Mouse (Mus musculus) gastrocnemius, adult 2 months (tissue): ENCODE measurements around the gene Galnt16. TPM values are rescaled to one million over a fixed set of nuclear protein-coding genes. Genes with fewer than 3 reads are reported as not detected.

Experiments used
- DNase-seq: peaks from one replicate; pipeline ENCODE4 v3.0.0; 2022
- H3K27ac ChIP-seq: fragments of 200-600 bp; 2 replicates; pipeline ENCODE4 v1.8.1; 2022; ENCODE audit warnings: mild to moderate bottlenecking
- H3K4me3 ChIP-seq: fragments of 200-600 bp; 2 replicates; pipeline ENCODE4 v1.8.1; 2022; ENCODE audit warnings: mild to moderate bottlenecking, moderate library complexity
- CTCF ChIP-seq: fragments of 200-600 bp; IDR thresholded peaks from 2 replicates; pipeline ENCODE4 v1.8.1; 2022; ENCODE audit warnings: antibody characterized with exemption, mild to moderate bottlenecking, moderate library complexity
- intact Hi-C: fragments of 180-260 bp; cut with DNase I; formaldehyde crosslinking; loops from one replicate; pipeline ENCODE4 v1.15.1; 2025
- total RNA-seq, 2 experiments: library from RNA; stranded (reverse); gene quantifications; 2 replicates each; pipeline ENCODE4 v1.2.3; 2021

Galnt16 gene
- total RNA-seq, 2 experiments from 2014 or later = 2.4 to 3.8 TPM

DNA sequence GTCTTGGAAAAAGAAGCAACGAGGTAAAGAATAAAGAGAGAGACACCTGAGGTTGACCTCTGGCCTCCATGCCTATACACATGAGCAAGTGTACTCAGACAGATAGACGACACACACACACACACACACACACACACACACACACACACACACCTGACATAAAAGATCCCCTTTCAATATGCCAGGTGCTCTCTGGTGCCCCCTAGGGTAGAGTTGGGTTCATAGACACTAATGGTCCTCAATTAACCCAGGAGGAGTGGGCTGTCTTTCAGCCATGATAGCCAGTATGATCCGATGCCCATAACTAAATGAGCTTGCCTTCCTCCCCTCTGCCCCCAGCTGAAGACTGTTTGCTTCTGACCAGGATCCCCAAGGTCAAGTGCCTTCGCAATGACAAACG is 59.0 kb downstream of the Galnt16 start:
- H3K27ac ChIP-seq = no peak overlapping the region
- no peak overlapping the region for H3K4me3 ChIP-seq
- DNase-seq = peak; percentile 48
- intact Hi-C loops = loop anchor here (5.0 kb wide), 1 partner anchor 55 kb away; no protein-coding TSS in a partner anchor
- peak; percentile 48 for TF ChIP-seq CTCF

DNA sequence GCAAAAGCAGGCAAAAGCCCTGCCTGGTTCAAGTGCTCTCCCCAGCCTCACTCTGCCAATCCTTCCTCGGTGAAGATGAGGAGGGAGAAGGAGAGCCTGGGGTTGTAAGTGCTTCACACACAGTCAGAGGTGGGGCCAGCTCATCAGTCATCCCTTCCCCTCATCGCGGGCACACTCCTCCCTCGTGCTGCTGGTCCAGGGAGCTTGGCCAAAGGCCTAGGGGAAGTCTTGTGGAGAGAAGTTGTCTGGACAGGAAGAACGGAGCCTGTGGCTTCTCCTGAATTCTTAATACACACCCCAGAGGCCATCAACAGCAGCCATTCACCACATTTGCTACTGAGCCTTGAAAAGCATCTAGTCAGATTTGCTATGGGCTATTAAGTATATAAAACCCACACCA is 63.3 kb downstream of the Galnt16 start:
- Histone ChIP-seq H3K27ac (no peak overlapping the region), H3K4me3 (no peak overlapping the region)
- DNase-seq = no peak
- TF ChIP-seq CTCF = no peak
- intact Hi-C loops = no loop called here

DNA sequence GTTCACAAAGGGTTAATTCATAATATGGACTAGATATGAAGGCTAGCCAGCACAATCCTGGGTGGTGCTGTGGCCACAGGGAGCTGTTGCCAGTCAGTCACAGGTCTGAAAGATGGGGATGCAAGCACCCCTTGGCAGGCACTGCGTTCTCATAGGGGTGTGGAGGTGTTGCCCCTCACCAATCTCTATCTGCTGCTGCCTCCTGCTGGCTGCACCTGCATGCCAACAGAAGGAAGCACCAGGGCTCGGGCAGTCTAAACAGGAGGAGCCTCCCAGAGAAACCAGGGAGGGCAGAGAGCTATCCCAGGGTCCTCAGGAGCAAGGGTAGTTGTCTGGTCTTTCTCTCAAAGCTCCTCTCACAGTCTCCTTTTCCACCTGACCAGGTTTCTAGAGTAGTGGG is 66.9 kb downstream of the Galnt16 start:
- peak; percentile 41 for DNase-seq
- no peak overlapping the region for H3K27ac ChIP-seq
- peak; percentile 46 for TF ChIP-seq CTCF
- intact Hi-C loops = no loop called here
- no peak overlapping the region for H3K4me3 ChIP-seq

- no peak overlapping the region for H3K27ac ChIP-seq
- intact Hi-C loops = no loop called here
- no peak for DNase-seq
- H3K4me3 ChIP-seq = no peak overlapping the region
- TF ChIP-seq CTCF = no peak
These were observed 76.1 kb downstream of the Galnt16 start for GRCm38 (mm10) chr12:80594141-80594540.

GRCm38 (mm10) chr12:80594781-80595180 is 76.7 kb downstream of the Galnt16 start:
- Histone ChIP-seq H3K27ac (no peak overlapping the region), H3K4me3 (no peak overlapping the region)
- intact Hi-C loops = no loop called here
- no peak for DNase-seq
- TF ChIP-seq CTCF = no peak

- Histone ChIP-seq H3K4me3 (no peak overlapping the region), H3K27ac (no peak overlapping the region)
- intact Hi-C loops = no loop called here
- DNase-seq = no peak
- TF ChIP-seq CTCF = no peak
These were observed 77.5 kb downstream of the Galnt16 start for GRCm38 (mm10) chr12:80595566-80595965.

DNA sequence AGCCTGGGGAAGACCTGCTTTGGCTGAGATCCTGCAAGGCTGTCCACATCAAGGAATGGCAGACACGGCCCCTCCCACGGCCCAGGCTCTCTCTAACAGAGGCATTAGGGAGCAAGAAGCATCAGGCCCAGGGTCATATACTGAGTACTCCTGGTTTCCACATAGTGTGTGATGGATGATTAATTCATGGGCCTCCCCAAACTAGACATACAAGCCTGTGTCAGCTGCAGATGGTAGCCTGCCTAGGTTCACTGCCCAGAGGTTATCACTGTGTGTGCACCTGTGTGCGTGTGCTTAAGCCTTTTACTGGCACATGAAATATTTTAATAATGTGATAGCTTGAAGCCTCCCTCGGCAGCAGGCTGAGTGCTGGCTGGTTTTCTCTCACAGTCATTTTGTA is 77.9 kb downstream of the Galnt16 start:
- TF ChIP-seq CTCF = no peak
- Histone ChIP-seq H3K27ac (no peak overlapping the region), H3K4me3 (no peak overlapping the region)
- no peak for DNase-seq
- intact Hi-C loops = no loop called here

- no peak for TF ChIP-seq CTCF
- no peak overlapping the region for H3K4me3 ChIP-seq
- intact Hi-C loops = no loop called here
- no peak for DNase-seq
- peak overlapping the region; percentile 73 for H3K27ac ChIP-seq
These were observed 80.2 kb downstream of the Galnt16 start for GRCm38 (mm10) chr12:80598236-80598635.

DNA sequence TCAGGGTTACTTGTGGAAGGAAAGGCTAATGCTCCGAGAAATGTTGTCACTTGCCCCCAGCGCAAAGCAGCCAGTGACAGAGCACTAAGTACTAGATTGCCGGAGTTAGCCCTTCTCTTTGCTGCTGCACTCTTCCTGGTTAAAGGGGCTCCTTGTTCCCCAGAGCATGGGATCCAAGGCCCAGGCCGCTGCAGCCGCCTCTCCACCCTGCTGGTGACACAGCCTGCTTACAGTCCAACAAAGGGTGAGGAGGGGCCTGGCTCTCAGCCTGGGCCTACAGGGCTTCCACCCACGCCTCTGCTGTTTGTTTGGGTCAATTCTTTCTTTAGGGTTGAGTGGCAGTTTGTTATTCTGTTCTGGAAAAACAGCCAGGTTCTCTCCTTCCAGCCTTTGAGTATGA is 80.7 kb downstream of the Galnt16 start:
- H3K4me3 ChIP-seq = no peak overlapping the region
- peak overlapping the region; percentile 73 for H3K27ac ChIP-seq
- intact Hi-C loops = no loop called here
- peak; percentile 70 for DNase-seq
- TF ChIP-seq CTCF = peak; percentile 18; the same call in 1 of the 2 replicates

- no peak overlapping the region for H3K4me3 ChIP-seq
- TF ChIP-seq CTCF = no peak
- intact Hi-C loops = no loop called here
- H3K27ac ChIP-seq = no peak overlapping the region
- no peak for DNase-seq
These were observed 83.7 kb downstream of the Galnt16 start for GRCm38 (mm10) chr12:80601597-80602269.

DNA sequence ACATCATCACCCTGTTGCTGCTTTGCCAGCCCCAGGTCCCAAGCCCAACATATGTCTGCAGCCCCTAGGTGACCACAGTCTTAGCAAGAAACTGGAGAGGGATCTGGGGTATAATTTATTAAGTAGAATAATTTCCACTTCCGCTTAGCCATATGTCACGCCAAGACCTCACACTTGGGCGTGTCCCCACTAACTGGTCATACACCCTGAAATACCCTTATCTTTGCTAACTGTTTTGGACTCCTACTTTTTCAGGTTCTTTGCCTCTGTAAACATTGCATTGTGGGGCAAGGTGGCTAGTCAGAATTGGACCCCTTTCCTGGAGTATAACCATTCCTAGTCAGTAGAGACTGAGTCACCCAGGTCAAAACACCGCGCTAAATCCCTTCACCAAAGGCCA is 84.4 kb downstream of the Galnt16 start:
- no peak for DNase-seq
- Histone ChIP-seq H3K4me3 (no peak overlapping the region), H3K27ac (no peak overlapping the region)
- TF ChIP-seq CTCF = no peak
- intact Hi-C loops = no loop called here

- TF ChIP-seq CTCF = no peak
- intact Hi-C loops = no loop called here
- DNase-seq = peak; percentile 41
- Histone ChIP-seq H3K4me3 (no peak overlapping the region), H3K27ac (no peak overlapping the region)
These were observed 85.5 kb downstream of the Galnt16 start for GRCm38 (mm10) chr12:80603566-80603965.

- no peak for TF ChIP-seq CTCF
- no peak overlapping the region for H3K4me3 ChIP-seq
- intact Hi-C loops = no loop called here
- H3K27ac ChIP-seq = 0 out of 2 replicates have a peak overlapping the region, but pooled peaks have one; percentile 28
- DNase-seq = no peak
These were observed 86.1 kb downstream of the Galnt16 start for GRCm38 (mm10) chr12:80604218-80604617.

DNA sequence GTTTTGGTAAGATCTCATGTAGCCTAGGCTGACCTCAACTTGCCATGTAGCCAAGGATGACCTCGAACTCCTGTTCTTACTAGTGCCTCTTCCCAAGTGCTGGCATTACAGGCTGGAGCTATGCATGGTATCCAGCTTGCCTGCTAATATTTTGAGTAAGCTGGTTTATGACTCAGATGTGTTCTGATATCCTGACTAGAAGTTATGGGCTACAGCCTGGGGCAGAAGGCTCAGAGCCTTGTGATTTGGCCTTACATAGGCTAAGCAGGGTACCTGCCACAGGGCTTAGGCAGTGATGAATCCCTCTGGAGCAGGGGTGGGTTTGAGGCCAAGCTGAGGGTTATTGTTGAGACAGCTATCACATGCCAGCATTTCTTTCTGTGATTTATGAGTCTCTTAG is 90.5 kb downstream of the Galnt16 start:
- Histone ChIP-seq H3K4me3 (no peak overlapping the region), H3K27ac (no peak overlapping the region)
- intact Hi-C loops = no loop called here
- no peak for TF ChIP-seq CTCF
- DNase-seq = no peak

GRCm38 (mm10) chr12:80609928-80610327 is 91.9 kb downstream of the Galnt16 start:
- Histone ChIP-seq H3K4me3 (no peak overlapping the region), H3K27ac (no peak overlapping the region)
- TF ChIP-seq CTCF = no peak
- intact Hi-C loops = no loop called here
- DNase-seq = peak; percentile 24
